Mouse (Mus musculus) heart, embryonic 11.5 days (tissue): ENCODE measurements around the gene Tsc22d4. TPM values are rescaled to one million over a fixed set of nuclear protein-coding genes. Genes with fewer than 3 reads are reported as not detected.

Source experiments
- ATAC-seq: fragments of 200-750 bp; cut with Nextera tagmentation; replicated peaks from 2 replicates; pipeline ENCODE4 v1.8.0; 2017; ENCODE audit warnings: moderate library complexity; ENCODE audit not compliant: insufficient number of reproducible peaks, low FRiP score, low TSS enrichment
- H3K27ac ChIP-seq: fragments of 300-500 bp; sonication (generic); 2 replicates; pipeline ENCODE4 v1.5.1; 2014; ENCODE audit warnings: mild to moderate bottlenecking, low read depth, low read length
- H3K27me3 ChIP-seq: fragments of 300-500 bp; sonication (generic); 2 replicates; pipeline ENCODE4 v1.6.1; 2014; ENCODE audit warnings: mild to moderate bottlenecking, low read length, mixed read lengths; ENCODE audit not compliant: control insufficient read depth, insufficient read depth
- H3K36me3 ChIP-seq: fragments of 300-500 bp; sonication (generic); 2 replicates; pipeline ENCODE4 v1.6.1; 2014; ENCODE audit warnings: mild to moderate bottlenecking, low read length, moderate library complexity, mixed read lengths; ENCODE audit not compliant: control insufficient read depth, insufficient read depth
- H3K4me1 ChIP-seq: fragments of 300-500 bp; sonication (generic); 2 replicates; pipeline ENCODE4 v1.6.1; 2014; ENCODE audit warnings: low read length; ENCODE audit not compliant: control insufficient read depth, insufficient read depth
- H3K4me2 ChIP-seq: fragments of 300-500 bp; sonication (generic); 2 replicates; pipeline ENCODE4 v1.6.1; 2014; ENCODE audit warnings: mild to moderate bottlenecking, moderate library complexity
- H3K4me3 ChIP-seq: fragments of 300-500 bp; sonication (generic); 2 replicates; pipeline ENCODE4 v1.5.1; 2014; ENCODE audit warnings: low read depth, low read length
- H3K9ac ChIP-seq: fragments of 300-500 bp; sonication (generic); 2 replicates; pipeline ENCODE4 v1.6.1; 2014; ENCODE audit warnings: mild to moderate bottlenecking, low read depth, low read length, moderate library complexity
- H3K9me3 ChIP-seq: fragments of 300-500 bp; sonication (generic); replicated peaks from 2 replicates; pipeline ENCODE4 v1.6.1; 2016; ENCODE audit warnings: low read length; ENCODE audit not compliant: control insufficient read depth
- WGBS: fragments of 180-500 bp; shearing (Covaris S2); extraction: QIAGEN DNeasy Blood & Tissue Kit; methylation state at CpG from one replicate; pipeline ENCODE4 v1.1.7; 2014; ENCODE audit not compliant: insufficient replicate concordance; 5-methylcytosine and 5-hydroxymethylcytosine counted together
- polyA plus RNA-seq: library from polyadenylated mRNA; unstranded; fragments of >200 nt; fragmentation: Nextera tagmentation; extraction: Ambion mirVana; gene quantifications from 2 replicates; pipeline ENCODE4 v1.2.1, GENCODE M21; 2014

Tsc22d4 gene
- polyA plus RNA-seq, 1 experiment from 2014 or later: 139 TPM

- Histone ChIP-seq H3K27me3 (no peaks in the 10 kb centered on the region; the same call in 1 of the 2 replicates), H3K27ac (no peak overlapping the region), H3K4me1 (peaks cover 25% of the 10 kb centered on the region), H3K4me2 (peak overlapping the region; percentile 92), H3K9me3 (no peaks in the 10 kb centered on the region), H3K36me3 (peaks cover 5% of the 10 kb centered on the region; the same call in 1 of the 2 replicates), H3K9ac (peak overlapping the region; percentile 28; the same call in 1 of the 2 replicates), H3K4me3 (peak overlapping the region; percentile 88)
- WGBS: 62% methylated on average over 24 of the region's 24 CpGs
- ATAC-seq: no peak
These were observed 42.6 kb downstream of the Tsc22d4 start for GRCm38 (mm10) chr5:137788171-137788570.

- ATAC-seq: no peak
- H3K9ac ChIP-seq: no peak overlapping the region
- no peak overlapping the region for H3K27ac ChIP-seq
- H3K27me3 ChIP-seq: no peaks in the 10 kb centered on the region; the same call in 1 of the 2 replicates
- H3K4me1 ChIP-seq: peaks cover 16% of the 10 kb centered on the region
- H3K4me2 ChIP-seq: no peak overlapping the region
- H3K36me3 ChIP-seq: peaks cover 5% of the 10 kb centered on the region; the same call in 1 of the 2 replicates
- 85% methylated on average over 2 of the region's 2 CpGs for WGBS
- H3K9me3 ChIP-seq: no peaks in the 10 kb centered on the region
- H3K4me3 ChIP-seq: no peak overlapping the region
These were observed 43.5 kb downstream of the Tsc22d4 start for GRCm38 (mm10) chr5:137788946-137789531.

- no peak for ATAC-seq
- H3K36me3 ChIP-seq: no peaks in the 10 kb centered on the region
- no peak overlapping the region for H3K4me3 ChIP-seq
- H3K27me3 ChIP-seq: no peaks in the 10 kb centered on the region; the same call in 1 of the 2 replicates
- H3K9ac ChIP-seq: no peak overlapping the region
- H3K9me3 ChIP-seq: no peaks in the 10 kb centered on the region
- no peak overlapping the region for H3K4me2 ChIP-seq
- peaks cover 4% of the 10 kb centered on the region; the same call in 1 of the 2 replicates for H3K4me1 ChIP-seq
- no peak overlapping the region for H3K27ac ChIP-seq
These were observed 46.0 kb downstream of the Tsc22d4 start for GRCm38 (mm10) chr5:137791553-137791952.

- no peak overlapping the region for H3K4me3 ChIP-seq
- no peaks in the 10 kb centered on the region for H3K4me1 ChIP-seq
- no peaks in the 10 kb centered on the region for H3K27me3 ChIP-seq
- no peak for ATAC-seq
- WGBS: 76% methylated on average over 3 of the region's 3 CpGs
- H3K36me3 ChIP-seq: no peaks in the 10 kb centered on the region
- no peaks in the 10 kb centered on the region for H3K9me3 ChIP-seq
- no peak overlapping the region for H3K9ac ChIP-seq
- no peak overlapping the region for H3K27ac ChIP-seq
- no peak overlapping the region for H3K4me2 ChIP-seq
These were observed 51.1 kb downstream of the Tsc22d4 start for GRCm38 (mm10) chr5:137796606-137797005.

- no peak overlapping the region for H3K4me2 ChIP-seq
- H3K9me3 ChIP-seq: no peaks in the 10 kb centered on the region
- H3K36me3 ChIP-seq: no peaks in the 10 kb centered on the region
- no peak overlapping the region for H3K9ac ChIP-seq
- ATAC-seq: no peak
- H3K4me3 ChIP-seq: no peak overlapping the region
- H3K27ac ChIP-seq: no peak overlapping the region
- 69% methylated on average over 3 of the region's 3 CpGs for WGBS
- H3K27me3 ChIP-seq: no peaks in the 10 kb centered on the region
- no peaks in the 10 kb centered on the region for H3K4me1 ChIP-seq
These were observed 55.4 kb downstream of the Tsc22d4 start for GRCm38 (mm10) chr5:137800917-137801316.

GRCm38 (mm10) chr5:137806158-137806557 is 60.6 kb downstream of the Tsc22d4 start:
- Histone ChIP-seq H3K9me3 (no peaks in the 10 kb centered on the region), H3K9ac (no peak overlapping the region), H3K27ac (no peak overlapping the region), H3K4me3 (no peak overlapping the region), H3K4me1 (no peaks in the 10 kb centered on the region), H3K4me2 (no peak overlapping the region), H3K36me3 (no peaks in the 10 kb centered on the region), H3K27me3 (no peaks in the 10 kb centered on the region)
- no peak for ATAC-seq
- 69% methylated on average over 1 of the region's 1 CpGs for WGBS

GRCm38 (mm10) chr5:137808316-137808715 is 62.8 kb downstream of the Tsc22d4 start:
- H3K27me3 ChIP-seq: no peaks in the 10 kb centered on the region
- H3K27ac ChIP-seq: no peak overlapping the region
- no peak overlapping the region for H3K9ac ChIP-seq
- 82% methylated on average over 5 of the region's 5 CpGs for WGBS
- no peaks in the 10 kb centered on the region for H3K36me3 ChIP-seq
- H3K4me1 ChIP-seq: no peaks in the 10 kb centered on the region
- no peaks in the 10 kb centered on the region for H3K9me3 ChIP-seq
- H3K4me2 ChIP-seq: no peak overlapping the region
- no peak overlapping the region for H3K4me3 ChIP-seq
- ATAC-seq: no peak

- 54% methylated on average over 4 of the region's 4 CpGs for WGBS
- H3K4me2 ChIP-seq: no peak overlapping the region
- no peaks in the 10 kb centered on the region for H3K9me3 ChIP-seq
- ATAC-seq: no peak
- no peaks in the 10 kb centered on the region for H3K36me3 ChIP-seq
- no peak overlapping the region for H3K9ac ChIP-seq
- no peaks in the 10 kb centered on the region for H3K27me3 ChIP-seq
- H3K27ac ChIP-seq: peak overlapping the region; percentile 36
- H3K4me1 ChIP-seq: peaks cover 2% of the 10 kb centered on the region; the same call in 1 of the 2 replicates
- H3K4me3 ChIP-seq: no peak overlapping the region
These were observed 72.1 kb downstream of the Tsc22d4 start for GRCm38 (mm10) chr5:137817466-137818222.
